10 mouse cellular contexts compared by ENCODE assay signal in the genomic region with DNA sequence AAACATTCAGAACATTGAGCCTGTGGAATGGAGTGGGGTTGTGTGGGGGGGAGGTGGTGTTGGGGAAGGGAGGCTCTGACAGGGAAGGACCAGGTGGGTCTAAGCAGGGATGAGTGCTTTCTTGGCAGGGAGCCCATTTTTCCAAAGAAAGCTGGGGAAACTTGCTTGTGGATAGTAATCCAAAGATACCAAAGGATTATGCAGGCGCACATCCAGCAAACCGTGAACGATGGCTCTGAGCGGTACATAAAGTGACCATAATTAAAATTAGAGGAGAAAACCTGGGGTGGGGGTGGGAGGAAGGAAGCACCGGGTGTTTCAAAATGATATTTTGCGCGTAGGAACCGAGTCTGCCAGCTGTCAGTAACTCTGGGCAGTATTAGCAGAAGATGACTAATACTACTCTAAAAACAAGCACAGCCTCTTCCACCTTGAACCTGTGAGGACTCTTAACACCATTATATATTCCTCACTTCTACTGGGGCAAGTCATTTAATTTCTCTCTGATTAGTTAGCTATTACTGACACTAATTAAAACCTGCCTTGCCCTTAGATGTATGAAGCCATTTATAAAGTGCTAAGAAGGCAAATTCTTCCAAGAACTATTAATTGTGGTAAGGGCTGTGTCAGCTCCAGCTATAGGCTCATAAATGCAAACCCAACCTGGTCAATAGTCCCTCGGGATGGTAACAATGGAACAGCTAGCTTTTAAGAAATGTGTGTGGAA. TPM values are rescaled to one million over a fixed set of nuclear protein-coding genes. Genes with fewer than 3 reads are reported as not detected.
DNase-seq lines count a peak whose midpoint lies in the region; ATAC-seq lines count a peak whose summit lies in the region.
"Had no signal": no experiment of that assay in that cellular context is flagged by ENCODE, and none has a peak within 500 bp of the region (broad histone marks: within the 10 kb centered on the region; RNA-seq: fewer than 3 reads in every experiment).

No protein-coding gene starts in this region.

- H3K9me3 ChIP-seq in intestine, embryonic 15.5 days: no peaks in the 10 kb centered on the region
- no peaks in the 10 kb centered on the region for H3K9me3 ChIP-seq in intestine, embryonic 16.5 days (ENCODE audit: control insufficient read depth, low read length)
- no peaks in the 10 kb centered on the region for H3K9me3 ChIP-seq in forebrain, embryonic 15.5 days
- no peaks in the 10 kb centered on the region for H3K9me3 ChIP-seq in midbrain, embryonic 12.5 days
- H3K9me3 ChIP-seq: heart, embryonic 12.5 days had no signal

- no peak overlapping the region for H3K9ac ChIP-seq in intestine, embryonic 15.5 days
- H3K9ac ChIP-seq in intestine, embryonic 16.5 days (ENCODE audit: low read depth, low read length): no peak overlapping the region
- no peak overlapping the region for H3K9ac ChIP-seq in forebrain, embryonic 15.5 days (replicated peaks)
- H3K9ac ChIP-seq in midbrain, embryonic 12.5 days (replicated peaks): no peak overlapping the region
- H3K9ac ChIP-seq: heart, embryonic 12.5 days had no signal

- no peak overlapping the region for H3K4me2 ChIP-seq in intestine, embryonic 15.5 days (replicated peaks)
- no peak overlapping the region for H3K4me2 ChIP-seq in intestine, embryonic 16.5 days (ENCODE audit: low read depth, low read length)
- no peak overlapping the region; the same call in 1 of the 2 replicates for H3K4me2 ChIP-seq in forebrain, embryonic 15.5 days (replicated peaks)
- no peak overlapping the region for H3K4me2 ChIP-seq in midbrain, embryonic 12.5 days (replicated peaks)
- H3K4me2 ChIP-seq: heart, embryonic 12.5 days had no signal

- 53% methylated on average over 9 of the region's 9 CpGs for WGBS in intestine, embryonic 15.5 days
- 50% methylated on average over 9 of the region's 9 CpGs for WGBS in intestine, embryonic 16.5 days
- 20% methylated on average over 9 of the region's 9 CpGs for WGBS in forebrain, embryonic 15.5 days
- WGBS in midbrain, embryonic 12.5 days: 55% methylated on average over 9 of the region's 9 CpGs

- peaks cover 4% of the 10 kb centered on the region for H3K4me1 ChIP-seq in intestine, embryonic 15.5 days (replicated peaks)
- H3K4me1 ChIP-seq in intestine, embryonic 16.5 days (ENCODE audit: control insufficient read depth, insufficient read depth, low read length): no peaks in the 10 kb centered on the region
- peaks cover 16% of the 10 kb centered on the region for H3K4me1 ChIP-seq in forebrain, embryonic 15.5 days
- H3K4me1 ChIP-seq in midbrain, embryonic 12.5 days: peaks cover 23% of the 10 kb centered on the region
- H3K4me1 ChIP-seq: heart, embryonic 12.5 days had no signal

- no peaks in the 10 kb centered on the region for H3K36me3 ChIP-seq in intestine, embryonic 15.5 days
- no peaks in the 10 kb centered on the region for H3K36me3 ChIP-seq in intestine, embryonic 16.5 days (ENCODE audit: control insufficient read depth, insufficient read depth, low read length)
- no peaks in the 10 kb centered on the region for H3K36me3 ChIP-seq in forebrain, embryonic 15.5 days
- no peaks in the 10 kb centered on the region for H3K36me3 ChIP-seq in midbrain, embryonic 12.5 days
- H3K36me3 ChIP-seq: heart, embryonic 12.5 days had no signal

- H3K27me3 ChIP-seq in intestine, embryonic 15.5 days (replicated peaks): no peaks in the 10 kb centered on the region
- H3K27me3 ChIP-seq in intestine, embryonic 16.5 days (replicated peaks; ENCODE audit: control insufficient read depth, insufficient read depth, low read length): no peaks in the 10 kb centered on the region
- H3K27me3 ChIP-seq in forebrain, embryonic 15.5 days: no peaks in the 10 kb centered on the region
- H3K27me3 ChIP-seq in midbrain, embryonic 12.5 days: no peaks in the 10 kb centered on the region

- peak; percentile 18 for DNase-seq in CD4-positive, CD25-positive, alpha-beta regulatory T cell, adult 2 months (ENCODE audit: low read depth, low spot score)
- DNase-seq in right cerebral cortex, postnatal 10 days (ENCODE audit: low spot score in 2 of 2): no peak
- no peak for DNase-seq in frontal cortex, postnatal 25 days (ENCODE audit: low spot score in 2 of 2)
- DNase-seq in natural killer cell, adult 2 months (ENCODE audit: low spot score in 2 of 2): no peak
- DNase-seq: adrenal gland, postnatal 10 days had no signal

- no peak overlapping the region for H3K4me3 ChIP-seq in intestine, embryonic 15.5 days (replicated peaks)
- H3K4me3 ChIP-seq in intestine, embryonic 16.5 days (ENCODE audit: low read length): no peak overlapping the region
- no peak overlapping the region for H3K4me3 ChIP-seq in forebrain, embryonic 15.5 days
- H3K4me3 ChIP-seq in midbrain, embryonic 12.5 days: no peak overlapping the region
- H3K4me3 ChIP-seq: heart, embryonic 12.5 days had no signal

- peak; percentile 45; the same call in 1 of the 2 replicates for ATAC-seq in intestine, embryonic 15.5 days
- no peak for ATAC-seq in intestine, embryonic 16.5 days
- ATAC-seq in forebrain, embryonic 15.5 days (replicated peaks): peak; percentile 65
- ATAC-seq in midbrain, embryonic 12.5 days (ENCODE audit: low FRiP score, low read depth): peak; percentile 50

- H3K27ac ChIP-seq in intestine, embryonic 15.5 days: no peak overlapping the region
- no peak overlapping the region for H3K27ac ChIP-seq in intestine, embryonic 16.5 days (ENCODE audit: low read length)
- 0 out of 2 replicates have a peak overlapping the region, but pooled peaks have one; percentile 11 for H3K27ac ChIP-seq in forebrain, embryonic 15.5 days (replicated peaks)
- H3K27ac ChIP-seq in midbrain, embryonic 12.5 days (replicated peaks): no peak overlapping the region

RNA-seq across cellular contexts. Expression of gene Cxcr4, which starts 30.9 kb away (rescaled TPM):
- 2.8 and 3.1 TPM in 2 replicates for polyA plus RNA-seq in intestine, embryonic 15.5 days (2015; fragmentation: Nextera tagmentation; extraction: Ambion mirVana)
- 1.9 and 2.2 TPM in 2 replicates for polyA plus RNA-seq in intestine, embryonic 16.5 days (2015; fragmentation: Nextera tagmentation; extraction: Ambion mirVana)
- polyA plus RNA-seq in forebrain, embryonic 15.5 days (2015; fragmentation: Nextera tagmentation; extraction: Ambion mirVana): 10.7 and 11.0 TPM in 2 replicates
- 18.9 and 19.4 TPM in 2 replicates for polyA plus RNA-seq in midbrain, embryonic 12.5 days (2016; fragmentation: Nextera tagmentation; extraction: Ambion mirVana)
